Mouse (Mus musculus) heart, embryonic 12.5 days (tissue): Measurements from ENCODE around the gene Ndel1. TPM values are rescaled to one million over a fixed set of nuclear protein-coding genes. Genes with fewer than 3 reads are reported as not detected.

Experiments
- ATAC-seq: fragments of 200-750 bp; cut with Nextera tagmentation; 2 replicates; pipeline ENCODE4 v1.8.0; 2017; ENCODE audit warnings: moderate TSS enrichment, moderate library complexity; ENCODE audit not compliant: insufficient number of reproducible peaks, low FRiP score
- H3K27ac ChIP-seq: fragments of 300-500 bp; sonication (generic); 2 replicates; pipeline ENCODE4 v1.5.1; 2016; ENCODE audit warnings: mild to moderate bottlenecking, moderate library complexity; ENCODE audit not compliant: poor library complexity, severe bottlenecking
- H3K27me3 ChIP-seq: fragments of 300-500 bp; sonication (generic); replicated peaks from 2 replicates; pipeline ENCODE4 v1.6.1; 2016; ENCODE audit warnings: mild to moderate bottlenecking, moderate library complexity
- H3K36me3 ChIP-seq: fragments of 300-500 bp; sonication (generic); 2 replicates; pipeline ENCODE4 v1.6.1; 2016; ENCODE audit warnings: mild to moderate bottlenecking, moderate library complexity
- H3K4me1 ChIP-seq: fragments of 300-500 bp; sonication (generic); replicated peaks from 2 replicates; pipeline ENCODE4 v1.6.1; 2016; ENCODE audit warnings: mild to moderate bottlenecking
- H3K4me2 ChIP-seq: fragments of 300-500 bp; sonication (generic); 2 replicates; pipeline ENCODE4 v1.6.1; 2016; ENCODE audit warnings: mild to moderate bottlenecking, moderate library complexity
- H3K4me3 ChIP-seq: fragments of 300-500 bp; sonication (generic); 2 replicates; pipeline ENCODE4 v1.5.1; 2016; ENCODE audit warnings: mild to moderate bottlenecking
- H3K9ac ChIP-seq: fragments of 300-500 bp; sonication (generic); 2 replicates; pipeline ENCODE4 v1.6.1; 2016; ENCODE audit warnings: mild to moderate bottlenecking, moderate library complexity
- H3K9me3 ChIP-seq: fragments of 300-500 bp; sonication (generic); replicated peaks from 2 replicates; pipeline ENCODE4 v1.6.1; 2016; ENCODE audit warnings: mild to moderate bottlenecking, moderate library complexity
- WGBS: fragments of 180-500 bp; shearing (Covaris S2); methylation state at CpG from one replicate; pipeline ENCODE4 v1.1.7; 2016; 5-methylcytosine and 5-hydroxymethylcytosine counted together
- polyA plus RNA-seq: library from polyadenylated mRNA; unstranded; fragments of >200 nt; fragmentation: Nextera tagmentation; extraction: Ambion mirVana; gene quantifications from 2 replicates; pipeline ENCODE4 v1.2.1, GENCODE M21; 2016

Gene Ndel1
- polyA plus RNA-seq, 1 experiment from 2014 or later: 62.7 TPM

DNA sequence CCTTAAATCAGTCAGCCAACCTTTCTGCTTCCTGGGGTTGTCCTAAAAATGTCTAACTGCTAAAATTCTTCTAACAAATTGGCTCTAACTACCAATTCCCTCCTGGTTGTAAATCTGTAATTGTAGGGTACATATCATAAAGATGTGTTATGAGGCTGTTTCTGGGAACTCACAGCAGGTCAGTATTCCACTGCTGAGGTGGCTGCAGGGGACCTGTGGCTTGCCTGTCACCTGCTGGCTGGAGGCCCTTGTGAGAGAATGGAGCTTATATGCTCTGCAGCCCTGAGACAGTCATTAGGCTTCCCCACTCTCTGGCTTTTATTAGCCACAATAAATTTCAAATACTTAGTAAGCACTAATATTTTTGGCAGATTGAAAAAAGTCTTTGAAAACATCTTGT, 92.8 kb downstream of the Ndel1 start:
- Histone ChIP-seq H3K4me1 (peaks cover 35% of the 10 kb centered on the region), H3K9me3 (no peaks in the 10 kb centered on the region), H3K4me3 (no peak overlapping the region), H3K4me2 (no peak overlapping the region), H3K27ac (no peak overlapping the region), H3K36me3 (peaks cover 71% of the 10 kb centered on the region), H3K27me3 (no peaks in the 10 kb centered on the region), H3K9ac (no peak overlapping the region)
- ATAC-seq: no peak

DNA sequence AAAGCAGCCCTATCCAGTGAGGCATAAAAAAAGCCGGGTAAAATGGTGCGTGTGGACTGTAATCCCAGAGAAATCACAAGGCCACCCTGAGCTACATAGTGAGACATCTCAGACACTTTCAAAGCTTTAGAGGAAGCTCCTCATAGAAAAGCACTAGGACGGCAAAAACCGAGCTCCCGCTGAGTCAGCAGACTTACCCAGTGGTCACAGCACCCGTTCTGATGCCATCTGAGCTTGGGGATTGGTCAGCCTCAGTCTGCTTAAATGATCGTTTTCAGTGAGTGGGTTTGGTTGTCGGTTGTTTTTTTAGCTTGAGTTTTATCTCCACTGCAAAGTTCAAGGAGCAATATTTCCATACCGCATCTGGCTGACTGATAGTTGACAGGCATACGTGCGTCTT, 93.7 kb downstream of the Ndel1 start:
- WGBS: 70% methylated on average over 11 of the region's 11 CpGs
- H3K27ac ChIP-seq: no peak overlapping the region
- no peak overlapping the region for H3K4me2 ChIP-seq
- no peak for ATAC-seq
- H3K36me3 ChIP-seq: peaks cover 72% of the 10 kb centered on the region
- no peaks in the 10 kb centered on the region for H3K27me3 ChIP-seq
- H3K9me3 ChIP-seq: no peaks in the 10 kb centered on the region
- H3K4me1 ChIP-seq: peaks cover 35% of the 10 kb centered on the region
- no peak overlapping the region for H3K9ac ChIP-seq
- H3K4me3 ChIP-seq: no peak overlapping the region

DNA sequence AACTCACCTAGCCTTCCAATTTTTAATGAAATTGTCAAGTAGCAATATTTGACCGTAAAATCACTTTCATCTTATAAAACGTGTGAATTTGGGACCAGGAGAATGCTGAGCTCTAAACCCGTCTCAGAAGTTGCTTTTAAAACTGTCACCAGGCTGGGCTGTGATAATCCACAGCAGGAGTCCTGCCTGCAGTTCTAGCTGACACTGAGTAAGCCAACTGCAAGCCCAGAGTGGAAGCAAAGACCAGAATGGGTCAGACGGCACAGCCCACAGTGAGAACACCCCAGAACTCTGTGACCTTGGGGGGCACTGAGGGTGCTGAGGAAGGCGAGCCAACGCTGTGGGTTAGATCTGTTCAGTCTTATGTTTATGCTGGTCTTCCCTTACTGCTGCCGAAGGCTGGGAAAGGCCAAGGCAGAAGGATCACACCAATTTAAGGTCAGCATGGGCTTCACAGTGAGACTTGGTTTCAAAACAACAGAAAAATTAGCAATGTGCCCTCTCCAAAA, 95.5 kb downstream of the Ndel1 start:
- Histone ChIP-seq H3K4me3 (no peak overlapping the region), H3K27me3 (no peaks in the 10 kb centered on the region), H3K36me3 (peaks cover 72% of the 10 kb centered on the region), H3K9ac (no peak overlapping the region), H3K4me1 (peaks cover 28% of the 10 kb centered on the region), H3K27ac (no peak overlapping the region), H3K4me2 (no peak overlapping the region), H3K9me3 (no peaks in the 10 kb centered on the region)
- 68% methylated on average over 7 of the region's 7 CpGs for WGBS
- ATAC-seq: no peak

Other genes starting within 250 kb of the Ndel1 start
- 219 and 235 TPM in 2 replicates for gene Myh10, start 180.3 kb downstream of the Ndel1 start, polyA plus RNA-seq
- 0.17 TPM in 1 of 2 replicates, not detected in the other for gene Rnf222, start 16.7 kb upstream of the Ndel1 start, polyA plus RNA-seq
- gene Rpl26, start 29.7 kb upstream of the Ndel1 start, polyA plus RNA-seq: 640 and 666 TPM in 2 replicates
- gene Odf4, start 55.2 kb upstream of the Ndel1 start, polyA plus RNA-seq: not detected in 2 replicates
- 13.3 TPM in 2 replicates for gene Arhgef15, start 85.6 kb upstream of the Ndel1 start, polyA plus RNA-seq
- gene Slc25a35, start 96.3 kb upstream of the Ndel1 start, polyA plus RNA-seq: 1.4 and 2.2 TPM in 2 replicates
- gene Rangrf, start 103.3 kb upstream of the Ndel1 start, polyA plus RNA-seq: 64.3 and 67.5 TPM in 2 replicates
- 20.7 and 21.5 TPM in 2 replicates for gene Pfas, start 136.6 kb upstream of the Ndel1 start, polyA plus RNA-seq
- 60.8 and 62.7 TPM in 2 replicates for gene Ctc1, start 144.1 kb upstream of the Ndel1 start, polyA plus RNA-seq
- 79.4 and 85.9 TPM in 2 replicates for gene Aurkb, start 173.8 kb upstream of the Ndel1 start, polyA plus RNA-seq
- gene Borcs6, start 187.9 kb upstream of the Ndel1 start, polyA plus RNA-seq: 10.7 and 13.6 TPM in 2 replicates
- gene Tmem107, start 198.9 kb upstream of the Ndel1 start, polyA plus RNA-seq: 30.6 and 31.5 TPM in 2 replicates
- 97.2 and 100 TPM in 2 replicates for gene Vamp2, start 216.6 kb upstream of the Ndel1 start, polyA plus RNA-seq
- 9.4 and 9.8 TPM in 2 replicates for gene Per1, start 223.4 kb upstream of the Ndel1 start, polyA plus RNA-seq
- gene Hes7, start 248.5 kb upstream of the Ndel1 start, polyA plus RNA-seq: 0.70 and 0.81 TPM in 2 replicates